Mouse (Mus musculus): ENCODE data around the gene Garnl3.

GRCm38 (mm10) chr2:33178243-33178932 is 46.9 kb upstream of the Garnl3 start:
- no peak for TF ChIP-seq CTCF (conservative IDR thresholded peaks at IDR 0.05; ENCODE audit: insufficient read depth, insufficient read length, low read depth, low read length)
- no peak for TF ChIP-seq POLR2A (IDR thresholded peaks at IDR 0.05; ENCODE audit: low read depth, low read length)
